Mouse (Mus musculus): ENCODE measurements around the gene Vmac.

- TF ChIP-seq CTCF (IDR thresholded peaks at IDR 0.05; ENCODE audit: control insufficient read depth, insufficient read depth, insufficient replicate concordance, low read depth, low read length) (no peak), POLR2A (IDR thresholded peaks at IDR 0.05; ENCODE audit: control insufficient read depth, low read depth, low read length) (no peak)
These were observed 22.4 kb upstream of the Vmac start for GRCm38 (mm10) chr17:56740118-56740787.

Measured in testis, adult 2 months (tissue).